Mouse (Mus musculus) gastrocnemius, postnatal 4 days (tissue): Measurements from ENCODE around the gene C1ql1. TPM values are rescaled to one million over a fixed set of nuclear protein-coding genes. Genes with fewer than 3 reads are reported as not detected.
A peak's percentile ranks its signal among the peaks of the same experiment; 100 is the strongest.
"Not testable (repeated sequence)": the region's sequence is repeated elsewhere in the genome, so short reads cannot be mapped to it uniquely, and the experiment has no call there.

ENCODE experiments used
- DNase-seq, 2 experiments: peaks; one replicate each; pipeline ENCODE4 v3.0.0; 2021 to 2022; ENCODE audit warnings: low spot score in 2 of 2, mixed read lengths in 2 of 2
- long read RNA-seq, 2 experiments: library from polyadenylated mRNA; stranded (forward); transcript quantifications; one replicate each; pipeline ENCODE4 v2.0.0; 2021
- total RNA-seq, 2 experiments: library from RNA; stranded (reverse); gene quantifications; 2 replicates each; pipeline ENCODE4 v1.2.3; 2021

Gene C1ql1
- total RNA-seq: 1 to 10 TPM; 1.3 to 1.5 TPM
- long read RNA-seq, experiment 1, partial matches to known transcripts: 0 of 2 reads
- long read RNA-seq, experiment 1, other reads (novel, unspliced or antisense): 0 of 2 reads
- long read RNA-seq, experiment 2, partial matches to known transcripts: 1 of 4 reads
- long read RNA-seq, experiment 2, other reads (novel, unspliced or antisense): 0 of 4 reads

- peak; percentile 71 to 86 for DNase-seq
Measured at GRCm38 (mm10) chr11:102946265-102946991, at the start of gene C1ql1. Gene C1ql1 (minus strand): TSS chr11:102946688.

GRCm38 (mm10) chr11:102994952-102995351 is 48.5 kb upstream of the C1ql1 start:
- no peak for DNase-seq

GRCm38 (mm10) chr11:102993420-102994029 is 47.0 kb upstream of the C1ql1 start:
- no peak for DNase-seq

- peak; percentile 57 to 72 for DNase-seq
Measured at GRCm38 (mm10) chr11:102992940-102993339, 46.5 kb upstream of the C1ql1 start.

- DNase-seq: no peak
Measured at GRCm38 (mm10) chr11:102991681-102992080, 45.2 kb upstream of the C1ql1 start.

DNA sequence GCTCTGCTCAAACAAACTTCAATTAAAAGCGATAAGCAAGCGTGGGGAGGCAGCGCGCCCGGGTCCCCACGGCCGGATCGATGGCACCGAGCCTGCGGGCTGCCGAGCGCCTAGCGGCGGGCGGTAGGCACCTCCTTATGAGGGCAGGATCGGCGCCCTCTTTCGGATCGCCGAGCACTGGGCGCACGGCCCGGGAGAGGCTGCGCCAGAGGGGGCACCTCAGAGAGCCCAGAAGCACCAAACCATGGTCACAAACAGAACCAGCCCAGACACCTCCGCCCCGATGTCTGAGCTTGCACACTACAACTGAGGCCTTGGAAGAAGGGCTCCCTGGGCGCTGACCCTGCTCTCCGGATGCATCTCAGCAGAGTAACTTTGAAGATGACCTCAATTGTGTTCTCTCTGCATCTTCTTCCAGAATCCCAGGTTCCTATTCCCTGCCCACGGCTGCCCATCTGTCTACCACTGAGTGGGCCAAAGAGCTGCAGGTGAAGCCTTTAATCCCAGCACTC is 43.7 kb upstream of the C1ql1 start:
- DNase-seq: no peak

DNA sequence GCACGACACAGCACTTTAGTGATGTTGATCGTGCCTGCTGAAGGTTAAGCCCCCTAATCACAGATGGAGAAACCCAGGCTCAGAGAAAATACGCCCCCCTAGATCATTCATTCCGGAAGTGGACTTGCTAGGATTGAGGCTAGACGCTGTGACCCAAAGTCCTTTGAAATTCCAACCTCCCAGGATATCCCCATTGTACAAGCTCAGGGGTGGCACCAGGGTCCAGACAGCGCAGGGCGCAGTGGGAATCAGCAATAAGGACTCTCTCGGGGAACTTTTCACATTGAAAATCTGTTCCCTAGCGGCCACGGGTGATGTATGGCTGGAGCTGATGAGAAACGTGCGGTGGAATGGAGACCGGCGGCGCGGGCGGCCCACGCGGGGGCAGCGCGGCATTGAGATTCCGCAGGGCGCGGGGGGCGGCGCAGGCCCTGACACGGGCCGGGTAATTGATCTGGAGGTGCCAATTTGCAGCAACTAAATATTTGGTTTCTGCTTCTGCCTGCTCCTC is 43.2 kb upstream of the C1ql1 start:
- no peak for DNase-seq

GRCm38 (mm10) chr11:102985160-102985559 is 38.7 kb upstream of the C1ql1 start:
- no peak for DNase-seq

DNA sequence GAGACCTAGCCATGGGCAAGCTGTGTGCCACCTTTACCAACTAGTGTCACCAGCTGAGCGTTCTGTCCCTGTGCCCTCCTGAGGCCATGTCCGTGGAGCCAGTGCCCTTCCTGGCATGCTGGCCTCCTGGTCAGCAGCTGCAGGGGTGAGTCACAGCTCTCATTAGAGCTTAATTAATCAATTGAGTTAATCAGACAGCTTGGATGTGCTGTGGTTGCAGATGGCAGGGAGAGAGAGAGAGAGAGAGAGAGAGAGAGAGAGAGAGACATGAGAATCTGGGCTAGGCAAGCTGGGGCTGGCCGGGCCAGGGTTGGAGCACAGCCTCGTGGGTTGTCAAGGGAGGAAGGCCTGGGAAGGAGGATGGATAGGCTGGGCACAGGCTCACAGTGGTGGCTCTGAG is 38.1 kb upstream of the C1ql1 start:
- DNase-seq: no peak

DNA sequence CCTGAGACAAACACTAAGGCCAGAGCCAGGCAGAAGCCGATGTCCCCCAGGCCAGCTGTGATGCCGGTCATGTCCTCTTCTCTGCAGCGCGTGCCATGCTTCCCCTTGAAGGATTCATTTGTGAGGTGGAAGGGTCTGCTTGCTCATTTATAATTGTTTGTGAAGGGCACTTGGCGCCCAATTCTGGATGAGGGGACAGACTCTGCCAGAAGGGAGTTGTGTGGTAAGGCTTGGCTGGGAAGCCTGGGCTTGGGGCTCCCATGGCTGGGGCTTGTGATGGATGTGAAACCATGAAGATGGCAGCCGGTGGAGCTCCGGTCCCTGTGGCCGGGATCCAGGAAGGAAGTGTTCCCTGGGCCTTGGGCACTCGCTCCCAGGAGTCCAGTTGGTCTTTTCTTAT is 37.6 kb upstream of the C1ql1 start:
- DNase-seq: no peak

- no peak for DNase-seq
Measured at GRCm38 (mm10) chr11:102981151-102981890, 34.8 kb upstream of the C1ql1 start.

DNA sequence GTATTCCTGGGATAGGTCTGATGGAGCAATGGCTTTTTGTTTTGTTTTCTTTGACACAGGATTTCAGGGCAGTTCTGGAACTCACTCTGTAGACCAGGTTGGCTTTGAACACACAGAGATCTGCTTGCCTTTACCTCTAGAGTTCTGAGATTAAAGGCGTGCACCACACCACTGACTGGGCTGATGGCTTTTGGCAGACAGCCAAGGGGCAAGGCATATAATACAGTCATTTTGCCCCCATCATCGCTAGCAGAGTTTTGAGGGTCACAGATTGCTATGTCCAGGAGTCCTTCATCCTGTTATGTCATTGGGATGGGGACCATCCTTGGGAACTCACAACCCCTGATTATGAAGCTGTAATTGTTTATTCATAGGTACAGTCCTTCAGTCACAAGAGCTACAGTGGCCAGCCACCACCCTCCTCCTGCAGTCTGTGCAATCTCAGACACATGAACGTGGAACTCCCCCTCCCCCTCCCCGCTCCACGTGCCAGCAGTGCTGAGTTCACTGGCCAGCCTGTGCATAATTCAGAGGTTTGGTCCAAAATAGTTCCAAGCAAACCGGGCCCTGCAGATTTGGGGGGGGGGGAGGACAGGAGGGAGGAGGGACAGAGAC is 31.7 kb upstream of the C1ql1 start:
- DNase-seq: no peak

- DNase-seq: not testable (repeated sequence)
Measured at GRCm38 (mm10) chr11:102975966-102976365, 29.5 kb upstream of the C1ql1 start.

DNA sequence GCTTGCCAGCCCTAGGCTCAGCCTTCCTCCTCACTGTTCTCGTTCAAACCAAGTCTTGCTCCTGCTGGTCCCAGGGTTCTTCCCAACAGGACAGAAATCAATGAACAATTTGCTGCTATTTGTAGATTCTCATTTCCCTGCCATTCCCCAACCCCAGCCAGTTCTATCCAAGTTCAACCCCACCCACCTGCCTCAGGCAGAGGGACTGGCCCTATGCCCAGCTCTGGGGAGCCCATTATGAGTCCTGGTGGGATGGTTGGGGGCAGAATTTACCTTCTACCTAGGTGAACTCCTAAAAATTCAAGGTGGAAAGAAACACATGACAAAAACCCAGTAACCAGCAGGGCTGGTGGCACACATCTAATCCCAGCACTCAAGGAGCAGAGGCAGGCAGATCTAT is 25.8 kb upstream of the C1ql1 start:
- DNase-seq: no peak

GRCm38 (mm10) chr11:102971604-102972003 is 25.1 kb upstream of the C1ql1 start:
- DNase-seq: no peak

DNA sequence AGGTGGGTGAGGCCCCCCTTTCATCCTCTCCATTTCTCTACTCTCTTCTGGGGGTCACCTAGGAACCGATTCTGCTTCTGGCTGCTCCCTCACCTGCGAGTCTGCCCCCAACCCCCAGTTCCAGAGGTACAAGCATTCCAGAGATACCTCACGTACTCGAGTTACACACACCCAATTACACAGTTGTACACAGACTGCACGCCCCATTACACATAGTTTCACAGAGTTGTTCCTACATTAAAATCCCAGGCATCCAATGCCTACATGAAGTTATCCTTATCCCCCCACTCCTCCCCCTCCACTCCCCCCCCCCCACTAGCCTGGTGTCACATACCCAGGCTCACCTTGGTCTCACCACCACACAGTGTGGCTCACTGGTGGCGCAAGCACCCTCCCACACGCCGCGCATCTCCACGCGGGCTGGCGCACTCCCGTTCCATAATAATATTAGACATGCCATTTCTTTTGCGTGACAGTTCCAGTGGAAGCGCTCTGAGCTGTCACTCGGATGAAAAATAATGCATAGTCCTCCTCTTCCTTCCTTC is 18.1 kb upstream of the C1ql1 start:
- no peak for DNase-seq

DNA sequence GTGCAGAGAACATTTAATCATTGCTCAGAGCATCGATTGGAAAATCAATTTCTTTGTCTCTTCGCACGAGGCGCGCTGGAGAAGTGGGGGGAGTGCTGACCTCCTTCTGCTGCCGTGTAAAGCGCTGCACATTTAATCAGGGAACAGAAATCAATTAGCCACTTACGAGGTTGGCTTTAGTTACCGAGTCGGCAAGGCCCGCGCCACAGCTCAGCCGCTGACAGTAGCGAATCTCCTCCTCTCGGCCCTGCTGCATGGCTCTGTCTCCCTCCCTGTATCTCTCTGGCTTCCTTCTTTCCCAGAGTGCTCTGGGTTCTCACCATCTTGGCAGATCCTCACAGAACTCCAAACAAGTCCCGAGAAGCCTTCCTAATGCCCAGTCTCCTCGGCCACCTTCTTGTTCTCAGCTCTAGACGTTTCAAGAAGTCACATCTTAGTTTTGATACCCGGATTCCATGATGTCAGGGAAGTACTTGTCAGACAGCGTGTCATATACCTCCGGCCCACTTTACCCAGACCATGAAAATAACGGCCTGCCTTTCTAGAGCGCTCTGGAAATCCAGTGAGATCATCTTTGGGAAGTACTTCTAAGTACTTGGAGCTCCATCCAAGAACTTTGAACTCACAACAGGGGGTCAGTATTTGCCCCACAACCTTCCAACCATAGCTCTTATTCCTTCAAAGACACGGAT is 17.5 kb upstream of the C1ql1 start:
- DNase-seq: no peak

GRCm38 (mm10) chr11:102963246-102963854 is 16.9 kb upstream of the C1ql1 start:
- DNase-seq: no peak

DNA sequence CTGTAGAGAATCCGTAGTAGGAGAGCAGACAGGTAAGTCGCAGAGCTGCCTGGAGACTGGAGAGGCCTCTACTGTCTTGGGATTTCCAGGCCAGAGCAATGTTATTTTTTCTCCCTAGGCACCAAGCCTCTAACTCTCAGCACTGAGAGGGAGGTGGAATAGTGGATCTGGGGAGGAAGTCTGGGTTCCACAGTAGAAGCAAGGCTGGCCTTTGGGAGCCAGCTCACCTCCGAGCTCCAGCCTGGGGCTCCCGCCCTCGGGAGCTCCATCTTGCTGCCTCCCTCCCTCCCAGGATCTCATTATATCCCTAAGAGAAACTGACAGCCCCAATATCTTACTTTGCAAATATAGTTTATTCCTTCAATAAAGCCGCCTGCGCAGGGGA is 16.4 kb upstream of the C1ql1 start:
- no peak for DNase-seq

DNA sequence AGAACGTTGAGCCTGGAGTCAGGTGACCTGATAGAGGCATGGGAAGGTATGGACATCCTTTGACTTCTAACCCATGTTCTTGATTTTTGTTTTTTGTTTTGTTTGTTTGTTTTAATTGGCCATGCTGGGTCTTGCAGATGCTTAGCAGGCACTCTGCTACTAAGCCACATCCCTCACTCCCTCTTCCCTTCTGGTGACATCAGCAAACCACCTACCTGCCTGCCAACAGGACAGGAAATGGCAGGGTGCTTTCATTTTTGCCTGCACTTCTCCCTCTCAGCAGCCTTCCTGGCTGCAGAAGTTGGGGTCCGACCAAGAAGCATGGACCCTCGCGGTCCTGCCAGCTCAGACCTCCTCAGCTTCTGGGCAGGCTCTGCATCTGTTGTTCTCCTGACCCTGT is 14.6 kb upstream of the C1ql1 start:
- no peak for DNase-seq
